Mouse (Mus musculus) mouse embryonic stem cell (cell line): ENCODE measurements around the gene Sorbs2.

Experiments
- in situ Hi-C, 2 experiments: fragments of 300-500 bp; cut with MboI; formaldehyde crosslinking; loops; 1 replicate in 1 of 2; 3 replicates in 1 of 2; pipeline ENCODE4 v1.14.3; 2019 to 2020; ENCODE audit warnings: low sequenced_read_pairs in 2 of 2, low pct_unique_long_range_greater_than_20kb in 1 of 2, mixed read lengths in 1 of 2; ENCODE audit not compliant: unreplicated experiment in 1 of 2

Gene Sorbs2

GRCm38 (mm10) chr8:45714806-45715205 is 207.2 kb downstream of the Sorbs2 start:
- in situ Hi-C loops, result no loop called here

GRCm38 (mm10) chr8:45715330-45716027 is 207.9 kb downstream of the Sorbs2 start:
- in situ Hi-C loops, result no loop called here

GRCm38 (mm10) chr8:45719776-45720175 is 212.2 kb downstream of the Sorbs2 start:
- in situ Hi-C loops, result no loop called here

GRCm38 (mm10) chr8:45724204-45724603 is 216.6 kb downstream of the Sorbs2 start:
- in situ Hi-C loops, result no loop called here

GRCm38 (mm10) chr8:45725321-45725720 is 217.7 kb downstream of the Sorbs2 start:
- in situ Hi-C loops, result no loop called here

- in situ Hi-C loops, result no loop called here
Measured at GRCm38 (mm10) chr8:45729850-45730382, 222.3 kb downstream of the Sorbs2 start.

GRCm38 (mm10) chr8:45730795-45731194 is 223.2 kb downstream of the Sorbs2 start:
- in situ Hi-C loops, result no loop called here

GRCm38 (mm10) chr8:45734071-45734470 is 226.5 kb downstream of the Sorbs2 start:
- in situ Hi-C loops, result no loop called here

GRCm38 (mm10) chr8:45737266-45737665 is 229.7 kb downstream of the Sorbs2 start:
- in situ Hi-C loops, result no loop called here

- in situ Hi-C loops, result no loop called here
Measured at GRCm38 (mm10) chr8:45743326-45743725, 235.7 kb downstream of the Sorbs2 start.

GRCm38 (mm10) chr8:45743739-45744138 is 236.2 kb downstream of the Sorbs2 start:
- in situ Hi-C loops, result no loop called here

GRCm38 (mm10) chr8:45751512-45752502 is 244.2 kb downstream of the Sorbs2 start:
- in situ Hi-C loops, result no loop called here

GRCm38 (mm10) chr8:45755482-45755881 is 247.9 kb downstream of the Sorbs2 start:
- in situ Hi-C loops, result no loop called here

GRCm38 (mm10) chr8:45755972-45756371 is 248.4 kb downstream of the Sorbs2 start:
- in situ Hi-C loops, result no loop called here

GRCm38 (mm10) chr8:45760622-45761021 is 253.0 kb downstream of the Sorbs2 start:
- in situ Hi-C loops, result no loop called here

- in situ Hi-C loops, result no loop called here
Measured at GRCm38 (mm10) chr8:45761053-45761452, 253.5 kb downstream of the Sorbs2 start.

GRCm38 (mm10) chr8:45762982-45763689 is 255.5 kb downstream of the Sorbs2 start:
- in situ Hi-C loops, result no loop called here

GRCm38 (mm10) chr8:45763690-45764342 is 256.2 kb downstream of the Sorbs2 start:
- in situ Hi-C loops, result no loop called here
